Mouse (Mus musculus) stomach, postnatal 0 days (tissue): ENCODE measurements around the gene Igsf8.

Experiments
- CTCF ChIP-seq: IDR thresholded peaks from 2 replicates; pipeline ENCODE4 v1.5.1; 2016; ENCODE audit warnings: antibody characterized with exemption, low read depth, mild to moderate bottlenecking, moderate library complexity
- EP300 ChIP-seq: optimal IDR thresholded peaks from 2 replicates; pipeline ENCODE3; 2016; ENCODE audit warnings: antibody characterized with exemption

GRCm38 (mm10) chr1:172261477-172262078 is at the start of gene Igsf8:
- TF ChIP-seq CTCF, result no peak
- no peak for TF ChIP-seq EP300
